Mouse (Mus musculus) frontal cortex, postnatal 36 days (tissue): Measurements from ENCODE around the gene Cnih3.
A peak's percentile ranks its signal among the peaks of the same experiment; 100 is the strongest.

Experiments used
- DNase-seq, 2 experiments: peaks; one replicate each; pipeline ENCODE4 v3.0.0; 2022; ENCODE audit warnings: low spot score in 2 of 2

Cnih3 gene

DNA sequence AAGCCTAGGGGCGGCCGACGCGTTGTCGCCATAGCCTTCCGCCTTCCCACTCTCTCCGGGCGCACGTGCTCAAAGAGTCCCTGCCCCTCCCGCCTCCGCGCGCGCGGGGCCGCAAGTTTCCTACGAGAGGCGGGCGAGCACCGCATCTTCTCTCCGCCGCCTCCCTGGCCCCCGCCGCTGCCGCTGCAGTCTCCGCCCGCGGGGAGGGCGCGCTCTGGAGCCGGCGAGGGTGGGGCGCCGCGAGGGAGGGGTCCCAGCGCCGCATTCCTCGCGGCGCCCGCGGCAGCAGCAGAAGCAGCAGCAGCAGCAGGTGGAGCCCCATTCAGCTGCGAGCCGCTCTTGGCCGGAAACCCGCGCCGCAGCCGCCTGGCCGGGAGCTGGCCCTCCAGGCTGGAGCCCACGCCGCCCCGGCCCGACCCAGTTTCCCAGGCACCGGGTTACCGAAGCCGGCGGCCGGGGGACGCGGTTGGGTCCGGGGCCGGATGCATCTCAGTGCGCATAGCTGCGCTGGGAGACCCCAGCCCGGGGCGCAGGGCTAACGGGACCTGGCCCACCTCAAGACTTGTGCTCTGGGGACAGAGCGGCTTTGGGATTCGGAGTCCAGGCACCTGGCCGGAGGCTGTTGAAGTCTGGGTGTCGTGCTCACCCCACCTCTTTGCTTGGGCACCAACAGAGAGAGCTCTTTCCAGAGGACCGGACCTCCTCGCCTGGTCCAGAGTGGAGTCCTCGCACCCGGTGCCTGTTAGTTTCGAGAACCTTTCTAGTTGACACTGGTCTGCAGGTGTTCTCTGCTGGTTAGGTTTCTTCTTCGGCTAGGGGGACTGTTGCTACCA lies at the start of gene Cnih3:
Cnih3 (plus strand) TSS at position 262 of the 833 bp plus-strand sequence.
- peak; percentile 57 to 59 for DNase-seq

DNA sequence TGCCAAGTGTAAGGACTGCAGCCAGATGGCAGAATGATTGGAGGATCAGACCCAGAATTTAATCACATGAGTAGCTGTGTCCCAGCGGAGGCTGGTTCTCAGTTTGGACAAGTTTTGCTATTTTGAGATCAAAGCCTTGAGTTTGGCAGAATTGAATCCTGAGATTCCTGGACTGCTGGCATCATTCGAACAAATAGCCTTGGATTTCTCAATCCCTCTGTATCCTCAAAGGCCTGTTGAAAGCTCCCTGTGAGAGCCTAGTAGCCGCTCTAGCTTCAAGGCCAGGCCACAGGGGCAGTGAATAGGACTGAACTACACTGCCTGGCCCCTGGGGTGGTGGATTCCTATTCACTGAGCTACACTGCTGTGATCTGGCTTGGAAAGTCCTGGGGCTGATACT lies 44.4 kb upstream of the Cnih3 start:
- DNase-seq: peak in 1 of 2 experiments; percentile 45

DNA sequence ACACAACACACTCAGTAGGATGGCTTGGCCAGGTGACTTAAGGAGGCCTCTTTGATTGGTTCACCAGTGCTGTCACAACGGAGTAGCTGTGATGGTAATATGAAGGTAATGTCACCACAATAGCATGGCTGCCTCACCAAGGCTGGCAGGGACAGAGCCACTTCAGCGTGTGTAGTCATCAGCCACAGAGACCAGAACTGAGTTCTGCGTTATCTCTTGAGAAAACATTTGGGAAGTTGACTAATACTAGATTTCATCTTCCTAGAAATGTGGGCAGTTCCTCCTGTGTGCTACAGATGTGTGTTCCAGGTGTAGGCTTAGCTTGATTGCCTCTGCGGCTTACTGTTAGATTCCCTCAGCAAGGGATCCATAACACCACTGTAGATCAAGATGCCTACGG lies 41.7 kb upstream of the Cnih3 start:
- no peak for DNase-seq

DNA sequence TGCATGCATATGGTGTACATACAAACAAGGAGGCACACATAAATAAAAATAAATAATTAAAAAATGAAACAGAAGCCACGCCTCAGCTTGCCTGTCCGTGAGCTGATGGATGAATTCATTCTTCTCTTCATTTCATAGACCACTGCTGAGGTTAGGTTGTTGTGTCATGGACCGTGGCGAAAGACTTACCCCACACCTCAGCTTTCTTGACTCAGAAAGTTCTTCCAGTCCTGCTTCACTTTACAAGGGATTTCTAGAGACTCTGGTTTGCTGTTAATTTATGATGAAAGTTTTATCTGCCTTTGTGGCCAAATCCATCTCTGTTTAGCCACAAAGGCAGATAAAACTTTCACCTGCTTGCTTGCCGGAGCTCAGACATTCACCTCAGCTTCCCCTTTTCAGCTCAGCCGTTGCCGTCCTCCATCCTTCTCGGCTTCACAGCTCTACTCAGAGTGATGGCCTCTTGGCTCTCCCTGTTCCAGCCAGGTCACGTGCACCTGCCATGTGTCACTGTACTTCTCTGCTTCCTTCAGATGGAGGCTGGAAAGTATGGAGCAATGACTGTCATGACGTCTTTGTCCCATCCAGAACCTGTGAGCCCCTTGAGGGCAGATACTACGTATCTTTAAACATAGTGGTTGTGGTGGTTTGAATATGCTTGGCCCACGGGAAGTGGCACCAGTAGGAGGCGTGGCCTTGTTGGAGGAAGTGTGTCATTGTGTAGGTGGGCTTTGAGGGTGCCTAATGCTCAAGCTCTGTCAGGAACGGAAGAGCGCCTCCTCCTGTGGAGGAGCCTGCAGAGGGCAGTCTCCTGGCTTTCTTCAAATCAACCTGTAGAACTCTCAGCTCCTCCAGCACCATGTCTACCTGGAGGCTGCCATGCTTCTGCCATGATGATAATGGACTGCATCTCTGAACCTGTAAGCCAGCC lies 40.0 kb upstream of the Cnih3 start:
- DNase-seq: no peak

DNA sequence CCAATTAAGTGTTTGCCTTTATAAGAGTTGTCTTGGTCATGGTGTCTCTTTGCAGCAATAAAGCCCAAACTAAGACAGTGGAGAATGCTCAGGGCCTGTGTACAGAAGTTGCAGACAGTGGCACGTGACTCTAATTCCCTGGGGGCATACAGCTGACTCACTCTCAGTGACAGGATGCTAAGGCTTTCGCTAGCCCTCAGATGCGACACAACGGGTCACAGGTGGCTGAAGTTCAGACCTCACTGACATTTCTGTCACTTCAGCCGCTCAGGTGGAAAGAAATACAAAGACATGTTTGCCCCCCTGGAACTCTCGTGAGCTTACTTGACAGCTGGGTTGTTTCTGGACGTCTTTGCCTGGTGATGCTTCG lies 39.4 kb upstream of the Cnih3 start:
- no peak for DNase-seq

DNA sequence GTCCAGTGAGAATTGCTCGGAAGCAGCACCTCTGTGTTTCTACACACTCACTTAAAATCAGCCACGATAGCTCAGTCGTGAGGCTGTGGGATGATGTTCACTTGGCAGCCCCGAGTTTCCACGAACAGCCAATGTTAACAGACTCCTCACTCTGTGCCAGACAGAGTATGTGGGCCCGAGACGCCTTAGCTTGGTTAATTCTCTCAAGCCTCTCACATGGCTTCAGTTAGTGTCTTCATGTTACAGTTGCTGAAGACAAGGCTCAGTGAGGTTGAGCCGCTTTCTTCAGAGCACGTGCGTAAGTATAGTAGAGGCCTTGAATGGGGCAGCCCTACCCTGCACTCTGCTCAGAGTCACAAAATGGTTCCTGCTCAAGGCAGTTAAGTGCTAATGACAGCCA lies 38.1 kb upstream of the Cnih3 start:
- no peak for DNase-seq

DNA sequence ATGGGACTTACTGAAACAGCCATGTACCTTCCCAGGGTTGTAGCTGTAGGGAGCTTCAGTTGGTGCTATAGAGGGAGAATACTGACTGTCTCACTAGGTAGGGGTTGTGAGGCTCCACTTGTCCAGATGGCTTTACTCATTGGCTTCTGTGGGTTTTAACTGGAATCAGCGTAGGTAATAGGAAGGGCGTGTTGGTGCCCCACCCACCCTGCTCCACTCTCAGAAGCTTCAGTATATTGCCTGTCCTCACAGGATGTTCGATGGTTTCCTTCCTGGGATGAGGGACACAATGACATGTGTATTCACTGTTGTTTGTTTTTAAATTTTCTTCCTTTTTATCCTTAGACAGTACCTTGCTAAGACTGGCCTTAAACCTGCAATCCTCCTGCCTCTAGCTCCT lies 37.1 kb upstream of the Cnih3 start:
- DNase-seq: no peak

DNA sequence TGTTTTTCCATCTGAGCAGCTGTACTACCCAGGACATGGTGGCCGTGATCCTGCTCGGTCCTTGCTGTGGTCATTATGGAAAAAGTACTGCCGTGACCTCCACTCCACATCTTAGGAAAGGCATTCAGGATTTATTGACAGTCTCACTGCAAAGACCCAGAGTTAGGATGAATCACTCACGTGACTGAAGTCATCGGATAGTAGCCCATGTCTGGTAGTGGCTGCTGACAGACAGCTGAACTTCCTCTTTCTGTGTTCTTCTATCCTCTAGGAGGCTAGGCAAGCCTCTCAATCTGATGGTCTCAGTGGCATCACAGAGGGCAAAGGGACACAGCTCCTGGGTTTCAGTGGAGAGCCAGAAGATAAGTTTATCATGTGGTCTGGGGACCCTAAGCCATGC lies 35.9 kb upstream of the Cnih3 start:
- DNase-seq: no peak

DNA sequence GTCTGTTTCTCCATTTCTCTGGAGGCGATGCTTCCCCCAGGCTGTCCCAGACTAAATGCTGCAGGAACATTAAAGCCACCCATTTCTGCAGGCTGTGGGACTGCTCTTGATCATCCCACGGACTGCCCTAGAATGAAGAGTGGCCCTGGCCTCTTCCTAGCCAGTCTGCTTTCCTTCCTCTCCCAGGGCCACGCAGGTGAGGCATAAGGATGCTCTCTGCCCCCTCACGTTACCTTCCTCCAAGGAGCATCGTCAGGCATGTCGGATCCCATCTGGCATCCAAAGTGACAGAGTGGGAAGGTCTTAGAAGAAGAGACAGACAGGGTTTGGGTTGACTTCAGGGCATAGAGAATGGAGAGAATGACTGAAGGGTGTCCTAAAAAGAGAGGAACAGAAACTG lies 33.0 kb upstream of the Cnih3 start:
- DNase-seq: no peak

DNA sequence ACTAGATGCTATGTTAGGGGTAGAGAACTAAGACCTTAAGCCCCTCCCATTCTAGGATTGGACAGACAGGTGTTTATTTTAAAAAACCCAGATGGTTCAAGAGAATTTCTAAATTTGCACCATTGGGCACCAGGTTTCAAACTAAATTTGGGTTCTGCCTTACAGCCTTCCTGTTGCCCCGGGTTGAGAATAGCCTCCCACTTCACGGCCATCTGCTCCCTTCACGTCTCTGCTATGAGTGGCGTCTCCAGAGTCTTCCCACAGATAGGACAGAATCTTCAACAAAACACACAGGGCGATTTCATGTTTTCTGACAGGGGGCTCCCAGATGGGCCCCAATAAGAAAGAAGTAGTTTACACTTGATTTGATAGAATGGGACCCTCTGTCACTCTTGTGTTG lies 31.3 kb upstream of the Cnih3 start:
- DNase-seq: no peak

DNA sequence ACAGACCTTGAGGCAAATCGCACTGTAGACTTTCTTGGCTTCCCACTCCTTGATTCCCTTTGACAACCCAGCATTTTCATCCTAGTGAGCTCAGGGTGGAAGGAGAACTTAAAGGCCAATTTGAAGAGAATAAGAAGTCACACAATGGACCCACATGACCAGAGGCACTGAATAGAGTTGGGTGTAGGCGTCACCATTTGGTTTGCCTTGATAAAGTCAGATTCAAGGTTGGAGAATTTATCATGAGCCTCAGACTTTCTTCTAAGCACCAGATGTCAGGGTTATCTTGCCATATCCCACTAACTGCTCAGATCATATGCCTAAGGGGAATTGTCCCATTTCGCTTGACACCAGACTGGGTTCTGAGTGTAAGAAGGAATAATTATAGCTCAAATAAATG lies 29.3 kb upstream of the Cnih3 start:
- no peak for DNase-seq

DNA sequence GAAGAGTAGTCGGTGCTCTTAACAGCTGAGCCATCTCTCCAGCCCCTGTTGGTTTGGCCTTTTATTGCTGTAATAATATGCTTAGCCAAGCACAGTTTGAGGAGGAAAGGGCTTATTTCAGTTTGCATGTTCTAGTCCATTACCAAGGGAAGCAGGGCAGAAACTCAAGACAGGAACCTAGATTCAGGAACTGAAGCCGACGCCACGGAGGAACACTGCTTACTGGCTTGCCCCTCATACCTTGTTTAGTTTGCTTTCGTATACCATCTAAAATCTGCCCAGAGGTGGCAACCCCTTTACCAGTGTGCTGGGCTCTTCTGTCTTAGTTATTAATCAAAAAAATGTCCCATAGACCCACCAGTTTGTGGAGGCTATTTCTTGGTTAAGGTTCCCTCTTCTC lies 25.3 kb upstream of the Cnih3 start:
- no peak for DNase-seq

DNA sequence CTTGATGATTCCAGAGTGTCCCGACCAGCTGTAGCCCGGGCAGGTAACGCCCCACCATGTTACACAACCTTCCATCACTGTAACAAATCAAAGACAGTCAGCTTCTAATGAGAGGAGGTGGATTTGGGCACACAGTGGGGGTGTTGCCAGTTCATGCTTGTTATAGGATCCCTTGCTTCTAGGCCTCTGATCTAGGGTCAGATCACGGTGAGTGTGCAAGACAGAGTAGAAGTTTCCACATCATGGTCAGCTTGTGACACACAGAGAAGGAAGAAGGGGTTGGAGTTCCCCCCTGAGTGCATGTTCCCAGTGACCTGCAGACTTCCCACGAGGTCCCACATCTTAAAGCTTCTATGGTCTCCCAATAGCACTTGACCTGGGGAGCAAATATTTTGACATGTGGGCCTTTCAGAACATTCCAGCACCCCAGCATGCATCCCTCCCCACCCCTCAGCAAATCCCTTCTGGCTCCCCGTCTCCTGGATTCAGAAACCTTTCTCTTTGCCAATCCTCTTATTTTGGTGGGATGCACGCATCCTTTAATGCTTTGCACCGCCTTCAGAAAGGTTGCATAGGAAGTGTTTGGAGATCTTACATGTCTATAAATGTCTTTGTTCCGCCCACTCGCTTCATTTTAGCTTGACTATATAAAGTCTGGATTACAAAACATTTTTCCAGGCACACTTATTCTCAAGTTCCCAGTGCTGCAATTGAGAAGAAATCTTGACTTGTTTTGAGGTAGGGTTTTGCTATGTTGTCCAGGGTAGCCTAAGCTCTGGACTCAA lies 24.6 kb upstream of the Cnih3 start:
- peak in 1 of 2 experiments; percentile 76 for DNase-seq

DNA sequence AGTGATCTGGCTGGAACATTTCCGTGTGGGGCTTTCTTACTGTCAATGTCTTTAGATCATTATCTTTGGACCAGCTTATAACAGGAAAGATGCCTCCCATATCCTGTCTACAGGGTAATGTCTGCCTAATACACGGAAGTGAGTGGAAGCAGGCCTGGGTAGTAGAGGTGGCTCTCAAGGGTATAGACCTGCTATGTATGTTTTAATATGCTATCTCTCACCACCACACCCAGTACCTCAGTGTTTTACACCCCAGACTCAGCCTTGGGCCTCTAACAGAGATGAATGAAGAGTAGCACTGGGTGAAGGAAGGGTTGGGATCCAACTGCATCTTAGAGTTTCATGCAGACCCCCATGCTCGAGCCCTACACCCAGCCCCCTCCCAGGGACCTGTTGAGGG lies 23.3 kb upstream of the Cnih3 start:
- DNase-seq: no peak

DNA sequence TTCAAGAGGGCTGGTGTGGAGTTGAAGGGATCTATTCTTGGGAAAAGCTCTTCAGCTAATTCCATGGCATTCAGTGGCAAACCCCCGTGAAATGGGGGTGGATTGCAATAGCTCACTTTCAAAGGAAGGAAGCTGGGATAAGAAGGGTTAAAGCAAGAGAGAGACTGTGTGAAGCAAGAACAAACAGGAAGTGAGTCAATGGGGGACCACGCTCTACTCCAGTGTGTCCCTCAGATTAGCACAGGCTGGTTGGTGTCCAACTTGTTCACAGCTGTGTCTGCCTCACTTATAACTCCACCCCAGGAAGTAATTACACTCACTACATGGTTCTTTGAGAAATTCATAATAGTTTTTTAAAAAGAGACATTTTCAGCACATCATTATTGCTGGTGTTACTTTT lies 19.8 kb upstream of the Cnih3 start:
- DNase-seq: no peak

DNA sequence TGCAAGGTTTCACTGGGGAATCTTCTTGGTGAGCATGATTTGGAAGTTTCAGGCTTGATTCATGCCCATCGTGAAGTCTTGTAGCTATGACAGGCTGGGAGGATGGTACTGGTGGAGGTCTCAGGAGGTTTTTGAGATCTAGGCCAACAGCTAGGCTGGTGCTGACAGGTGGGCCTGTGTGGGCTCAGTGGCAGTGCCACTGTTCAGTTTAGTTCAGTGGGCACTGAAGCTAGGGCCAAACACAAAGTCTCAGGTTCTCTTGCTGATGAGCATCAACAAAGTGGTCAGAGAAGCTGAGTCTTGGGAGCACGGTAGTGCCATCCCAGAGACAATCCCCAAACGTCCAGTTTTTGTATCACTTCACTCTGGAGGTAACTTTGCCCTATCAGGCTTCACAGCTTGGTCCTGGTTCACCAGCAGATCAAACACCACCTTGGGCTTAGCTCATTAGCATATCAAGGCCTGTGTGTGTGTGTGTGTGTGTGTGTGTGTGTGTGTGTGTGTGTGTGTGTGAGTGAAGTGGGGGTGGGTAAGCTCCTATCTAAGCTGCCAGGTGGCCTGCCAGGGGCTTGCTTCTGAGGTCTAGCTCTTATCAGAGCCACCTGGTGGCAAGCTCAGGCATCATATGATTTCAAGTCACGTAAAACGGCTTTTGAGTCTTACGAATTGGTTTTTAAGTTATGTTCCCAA lies 18.0 kb upstream of the Cnih3 start:
- no peak for DNase-seq

DNA sequence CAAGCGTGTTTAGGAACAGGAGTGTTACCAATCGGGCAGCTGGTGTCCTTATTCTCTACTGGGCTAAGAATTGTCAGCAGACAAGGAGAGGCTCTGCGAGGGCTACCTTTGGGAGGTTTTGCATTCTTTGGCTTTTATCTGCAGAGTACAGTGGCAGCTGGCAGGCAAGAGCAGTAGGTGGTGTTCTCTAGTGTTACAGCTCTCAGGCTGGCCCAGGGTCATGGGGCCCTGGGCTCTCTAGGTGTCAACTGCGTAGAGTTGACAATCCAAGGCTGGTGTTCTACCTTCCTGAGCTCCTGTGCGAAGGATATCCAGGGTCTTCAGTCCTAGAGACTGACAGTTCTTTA lies 17.4 kb upstream of the Cnih3 start:
- no peak for DNase-seq

DNA sequence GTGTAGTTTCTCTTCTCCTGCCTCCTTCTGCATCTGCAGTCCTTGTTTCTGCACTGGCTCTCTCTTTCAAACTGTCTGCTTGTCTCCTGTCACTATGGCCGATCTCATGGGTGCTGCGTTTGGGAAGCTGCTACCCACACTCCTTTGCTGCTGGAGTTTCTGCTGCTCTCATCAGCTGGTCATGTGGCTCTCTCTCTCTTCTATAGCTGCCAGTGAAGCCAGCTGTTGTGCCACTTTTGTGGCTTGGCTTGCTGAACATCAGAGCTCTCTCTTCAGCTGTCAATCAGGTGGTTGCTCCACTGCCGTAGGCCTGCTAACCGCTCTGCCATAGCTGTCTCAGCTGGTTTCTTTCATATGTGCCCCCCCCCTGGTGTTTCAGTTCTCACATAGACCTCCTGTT lies 17.0 kb upstream of the Cnih3 start:
- peak in 1 of 2 experiments; percentile 27 for DNase-seq

DNA sequence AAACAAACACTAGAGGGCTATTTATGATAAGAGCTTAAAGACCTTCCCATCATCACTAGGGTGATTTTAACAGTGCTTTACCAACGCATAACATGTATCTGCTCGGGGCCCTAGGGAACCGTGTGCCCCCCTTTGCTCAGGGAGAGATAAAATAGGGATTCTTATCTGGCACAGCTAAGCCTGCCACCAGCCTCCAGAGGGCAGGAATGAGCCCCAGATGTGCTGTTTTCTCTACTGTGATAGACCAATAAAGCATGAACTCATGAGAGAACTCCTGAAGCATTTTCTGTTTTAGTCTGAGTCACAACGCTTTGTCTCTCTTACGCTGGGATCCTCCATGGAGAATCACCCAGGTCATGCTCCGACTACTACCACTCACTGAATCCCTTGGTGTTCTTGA lies 15.6 kb upstream of the Cnih3 start:
- DNase-seq: no peak

DNA sequence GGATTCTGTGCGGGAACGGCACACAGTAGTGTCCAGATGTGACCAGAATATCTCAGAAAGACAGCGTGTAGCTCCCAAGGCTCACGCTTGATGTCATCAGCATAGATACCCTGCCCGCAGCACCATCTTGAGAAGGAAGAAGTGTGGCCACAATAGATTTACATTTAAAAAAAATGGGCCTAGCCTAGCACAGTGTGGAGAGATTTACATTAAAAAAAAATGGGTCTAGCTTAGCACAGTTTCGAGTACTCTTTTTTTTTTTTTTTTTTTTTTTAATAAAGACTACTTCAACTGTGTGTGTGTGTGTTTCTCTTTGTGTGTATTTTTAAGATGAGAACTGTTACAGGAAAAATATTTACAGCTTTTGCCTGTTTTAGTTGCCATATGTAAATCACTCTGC lies 13.3 kb upstream of the Cnih3 start:
- DNase-seq: no peak

DNA sequence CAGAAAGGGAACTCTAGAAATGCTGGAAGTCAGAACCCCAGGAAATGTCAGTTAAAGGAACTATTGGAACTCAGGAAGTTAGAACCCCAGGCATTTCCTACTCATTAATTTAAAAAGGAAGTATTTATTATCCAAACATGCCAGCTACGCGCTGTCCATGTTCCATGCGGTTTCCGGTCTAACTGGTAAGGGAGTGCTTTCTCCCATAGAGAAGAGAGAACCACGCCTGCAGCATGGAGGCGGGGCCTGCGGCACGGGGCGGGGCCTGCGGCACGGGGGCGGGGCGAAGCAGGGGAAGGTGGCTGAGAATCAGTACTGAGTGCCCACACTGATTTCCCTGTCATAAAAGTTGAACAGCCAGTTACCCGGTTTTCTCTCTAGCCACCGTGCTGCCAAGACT lies 6.9 kb upstream of the Cnih3 start:
- no peak for DNase-seq

DNA sequence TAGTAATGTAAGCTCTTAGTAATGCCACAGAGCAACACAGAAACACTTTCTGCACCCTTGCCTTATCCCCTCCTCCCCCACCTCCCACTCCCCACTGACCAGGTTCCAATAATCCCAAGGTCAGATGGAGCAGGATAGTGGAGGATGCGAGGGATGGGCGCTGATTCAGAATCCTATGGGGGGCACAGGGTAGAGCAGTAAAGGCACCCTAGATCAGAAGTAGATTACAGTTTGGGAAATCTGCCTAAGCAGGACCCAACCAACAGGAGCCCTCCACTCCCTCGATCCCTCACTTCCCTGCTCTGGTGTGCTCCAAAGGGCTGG lies 423 bp upstream of the Cnih3 start:
- no peak for DNase-seq
